In the genomic region with DNA sequence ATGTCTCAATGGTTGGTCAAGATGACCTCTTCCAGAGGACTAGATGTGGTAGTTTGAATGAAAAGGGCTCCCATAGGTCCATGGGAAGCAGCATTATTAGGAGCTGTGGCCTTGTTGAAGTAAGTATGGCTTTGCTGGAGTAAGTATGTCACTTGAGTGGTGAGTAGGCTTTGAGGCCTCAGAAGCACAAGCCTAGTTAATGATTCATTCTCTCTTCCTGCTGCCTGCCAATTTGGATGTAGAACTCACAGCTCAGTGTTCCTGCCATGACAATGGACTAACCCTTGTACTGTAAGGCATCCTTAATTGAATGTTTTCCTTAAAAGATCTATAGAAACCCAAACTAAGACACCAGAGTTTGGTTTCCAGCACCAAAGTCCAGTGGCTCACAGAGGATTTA, we compare ENCODE assay signal across 19 mouse cellular contexts.
"Had no signal": no experiment of that assay in that cellular context is flagged by ENCODE, and none has a peak within 500 bp of the region (broad histone marks: within the 10 kb centered on the region; RNA-seq: fewer than 3 reads in every experiment).

No protein-coding gene starts in this region.

- ATAC-seq: intestine, postnatal 0 days; midbrain, embryonic 15.5 days had no signal

- H3K9ac ChIP-seq: hindbrain, embryonic 15.5 days; limb, embryonic 12.5 days; limb, embryonic 15.5 days; liver, embryonic 13.5 days; midbrain, embryonic 15.5 days; neural tube, embryonic 13.5 days; stomach, embryonic 15.5 days had no signal

- H3K27ac ChIP-seq: hindbrain, embryonic 15.5 days; limb, embryonic 12.5 days; limb, embryonic 15.5 days; liver, embryonic 13.5 days; midbrain, embryonic 15.5 days; neural tube, embryonic 13.5 days; stomach, embryonic 15.5 days had no signal

- H3K4me1 ChIP-seq: hindbrain, embryonic 15.5 days; limb, embryonic 12.5 days; limb, embryonic 15.5 days; liver, embryonic 13.5 days; midbrain, embryonic 15.5 days; neural tube, embryonic 13.5 days; stomach, embryonic 15.5 days had no signal

- DNase-seq: layer of hippocampus, postnatal 36 days; left cerebral cortex, postnatal 4 days; liver, embryonic 13.5 days; lung, adult 2 months; lung, postnatal 14 days; lung, postnatal 4 days; retina, postnatal 1 day; right cerebral cortex, postnatal 25 days; spleen, adult 18-20 months; thymus, postnatal 36 days had no signal

- H3K4me2 ChIP-seq: hindbrain, embryonic 15.5 days; limb, embryonic 12.5 days; limb, embryonic 15.5 days; liver, embryonic 13.5 days; midbrain, embryonic 11.5 days; midbrain, embryonic 15.5 days; neural tube, embryonic 13.5 days; stomach, embryonic 15.5 days had no signal

- H3K36me3 ChIP-seq: hindbrain, embryonic 15.5 days; limb, embryonic 12.5 days; limb, embryonic 15.5 days; liver, embryonic 13.5 days; midbrain, embryonic 15.5 days; neural tube, embryonic 13.5 days; stomach, embryonic 15.5 days had no signal

- H3K9me3 ChIP-seq: hindbrain, embryonic 15.5 days; limb, embryonic 12.5 days; limb, embryonic 15.5 days; liver, embryonic 13.5 days; midbrain, embryonic 15.5 days; neural tube, embryonic 13.5 days; stomach, embryonic 15.5 days had no signal

- H3K27me3 ChIP-seq: limb, embryonic 12.5 days; limb, embryonic 15.5 days; liver, embryonic 13.5 days; stomach, embryonic 15.5 days had no signal

- H3K4me3 ChIP-seq: hindbrain, embryonic 15.5 days; limb, embryonic 12.5 days; limb, embryonic 15.5 days; liver, embryonic 13.5 days; midbrain, embryonic 15.5 days; myocyte; neural tube, embryonic 13.5 days; stomach, embryonic 15.5 days had no signal
